Mouse (Mus musculus) liver, embryonic 13.5 days (tissue): ENCODE measurements around the gene Tex264. TPM values are rescaled to one million over a fixed set of nuclear protein-coding genes. Genes with fewer than 3 reads are reported as not detected.

Experiments used
- ATAC-seq: fragments of 200-750 bp; cut with Nextera tagmentation; 2 replicates; pipeline ENCODE4 v1.8.0; 2017; ENCODE audit warnings: low read depth, mild to moderate bottlenecking, moderate number of reproducible peaks, moderate library complexity
- DNase-seq: peaks from one replicate; pipeline ENCODE4 v3.0.0; 2022
- H3K27ac ChIP-seq: fragments of 300-500 bp; sonication (generic); 2 replicates; pipeline ENCODE4 v1.5.1; 2015; ENCODE audit warnings: moderate library complexity, mild to moderate bottlenecking, inconsistent platforms
- H3K27me3 ChIP-seq: fragments of 300-500 bp; sonication (generic); 2 replicates; pipeline ENCODE4 v1.6.1; 2015; ENCODE audit warnings: mild to moderate bottlenecking, inconsistent platforms
- H3K36me3 ChIP-seq: fragments of 300-500 bp; sonication (generic); 2 replicates; pipeline ENCODE4 v1.6.1; 2015; ENCODE audit warnings: mild to moderate bottlenecking, inconsistent platforms
- H3K4me1 ChIP-seq: fragments of 300-500 bp; sonication (generic); replicated peaks from 2 replicates; pipeline ENCODE4 v1.6.1; 2015; ENCODE audit warnings: inconsistent platforms
- H3K4me2 ChIP-seq: fragments of 300-500 bp; sonication (generic); 2 replicates; pipeline ENCODE4 v1.6.1; 2015; ENCODE audit warnings: inconsistent platforms, mild to moderate bottlenecking, moderate library complexity
- H3K4me3 ChIP-seq: fragments of 300-500 bp; sonication (generic); replicated peaks from 2 replicates; pipeline ENCODE4 v1.5.1; 2015; ENCODE audit warnings: mild to moderate bottlenecking, inconsistent platforms
- H3K9ac ChIP-seq: fragments of 300-500 bp; sonication (generic); 2 replicates; pipeline ENCODE4 v1.6.1; 2015; ENCODE audit warnings: mild to moderate bottlenecking, inconsistent platforms
- H3K9me3 ChIP-seq: fragments of 300-500 bp; sonication (generic); replicated peaks from 2 replicates; pipeline ENCODE4 v1.6.1; 2016; ENCODE audit warnings: inconsistent platforms
- WGBS: fragments of 180-500 bp; shearing (Covaris S2); methylation state at CpG from one replicate; pipeline ENCODE4 v1.1.7; 2015; ENCODE audit not compliant: insufficient replicate concordance; 5-methylcytosine and 5-hydroxymethylcytosine counted together
- polyA plus RNA-seq: library from polyadenylated mRNA; unstranded; fragments of >200 nt; fragmentation: Nextera tagmentation; extraction: Ambion mirVana; gene quantifications from 2 replicates; pipeline ENCODE4 v1.2.1, GENCODE M21; 2015

Tex264 gene
- polyA plus RNA-seq, 1 experiment from 2014 or later, result 14.1 TPM

GRCm38 (mm10) chr9:106664433-106664832 is 21.3 kb downstream of the Tex264 start:
- no peak overlapping the region for H3K4me3 ChIP-seq
- H3K4me2 ChIP-seq, result no peak overlapping the region
- no peaks in the 10 kb centered on the region for H3K27me3 ChIP-seq
- H3K9ac ChIP-seq, result no peak overlapping the region
- DNase-seq (no peak), ATAC-seq (no peak)
- WGBS, result 76% methylated on average over 4 of the region's 4 CpGs
- no peaks in the 10 kb centered on the region for H3K9me3 ChIP-seq
- peaks cover 44% of the 10 kb centered on the region for H3K36me3 ChIP-seq
- H3K4me1 ChIP-seq, result no peaks in the 10 kb centered on the region
- no peak overlapping the region for H3K27ac ChIP-seq

GRCm38 (mm10) chr9:106663200-106663599 is 22.5 kb downstream of the Tex264 start:
- no peak overlapping the region for H3K4me3 ChIP-seq
- DNase-seq, result no peak
- peaks cover 47% of the 10 kb centered on the region for H3K36me3 ChIP-seq
- no peak for ATAC-seq
- no peak overlapping the region for H3K4me2 ChIP-seq
- no peak overlapping the region for H3K9ac ChIP-seq
- WGBS, result 71% methylated on average over 6 of the region's 6 CpGs
- H3K27ac ChIP-seq, result no peak overlapping the region
- H3K9me3 ChIP-seq, result no peaks in the 10 kb centered on the region
- H3K27me3 ChIP-seq, result no peaks in the 10 kb centered on the region
- no peaks in the 10 kb centered on the region for H3K4me1 ChIP-seq

- no peak for DNase-seq
- Histone ChIP-seq H3K9me3 (no peaks in the 10 kb centered on the region), H3K27me3 (peaks cover 23% of the 10 kb centered on the region), H3K27ac (no peak overlapping the region), H3K4me1 (0 out of 2 replicates have a peak, but pooled peaks cover 3% of the 10 kb centered on the region), H3K4me2 (no peak overlapping the region), H3K4me3 (no peak overlapping the region), H3K36me3 (peaks cover 38% of the 10 kb centered on the region), H3K9ac (no peak overlapping the region)
- WGBS, result 66% methylated on average over 1 of the region's 1 CpGs
- ATAC-seq, result no peak
Observed at GRCm38 (mm10) chr9:106659935-106660334, 25.8 kb downstream of the Tex264 start.

GRCm38 (mm10) chr9:106659441-106659840 is 26.3 kb downstream of the Tex264 start:
- Histone ChIP-seq H3K36me3 (peaks cover 38% of the 10 kb centered on the region), H3K4me1 (0 out of 2 replicates have a peak, but pooled peaks cover 3% of the 10 kb centered on the region), H3K9ac (no peak overlapping the region), H3K4me3 (no peak overlapping the region), H3K9me3 (no peaks in the 10 kb centered on the region), H3K27ac (no peak overlapping the region), H3K4me2 (no peak overlapping the region), H3K27me3 (peaks cover 28% of the 10 kb centered on the region)
- no peak for ATAC-seq
- no peak for DNase-seq
- 76% methylated on average over 7 of the region's 7 CpGs for WGBS

- 0 out of 2 replicates have a peak, but pooled peaks cover 3% of the 10 kb centered on the region for H3K4me1 ChIP-seq
- H3K4me3 ChIP-seq, result no peak overlapping the region
- peaks cover 37% of the 10 kb centered on the region for H3K27me3 ChIP-seq
- no peak overlapping the region for H3K4me2 ChIP-seq
- no peaks in the 10 kb centered on the region for H3K9me3 ChIP-seq
- H3K36me3 ChIP-seq, result peaks cover 37% of the 10 kb centered on the region
- no peak for DNase-seq
- 49% methylated on average over 5 of the region's 5 CpGs for WGBS
- no peak for ATAC-seq
- H3K9ac ChIP-seq, result no peak overlapping the region
- H3K27ac ChIP-seq, result no peak overlapping the region
Observed at GRCm38 (mm10) chr9:106657592-106657991, 28.1 kb downstream of the Tex264 start.

GRCm38 (mm10) chr9:106656820-106657219 is 28.9 kb downstream of the Tex264 start:
- ATAC-seq, result no peak; the same call in 1 of the 2 replicates

GRCm38 (mm10) chr9:106655884-106656720 is 29.6 kb downstream of the Tex264 start, which contains the start of gene Grm2:
Gene Grm2, minus strand, starts transcription at chr9:106656082.
- Histone ChIP-seq H3K4me1 (0 out of 2 replicates have a peak, but pooled peaks cover 3% of the 10 kb centered on the region), H3K9ac (no peak within 1 kb of the TSS), H3K36me3 (peaks cover 23% of the 10 kb centered on the region), H3K27ac (no peak within 1 kb of the TSS), H3K4me3 (peak within 1 kb of the TSS; percentile 18), H3K27me3 (peaks cover 37% of the 10 kb centered on the region), H3K4me2 (peak within 1 kb of the TSS; percentile 45), H3K9me3 (no peaks in the 10 kb centered on the region)
- 2% methylated on average over 44 of the region's 44 CpGs for WGBS
- 0 out of 2 replicates have a peak, but pooled peaks have one; percentile 23 for ATAC-seq
- DNase-seq, result peak; percentile 26

More at GRCm38 (mm10) chr9:106656820-106657219, 28.9 kb downstream of the Tex264 start:
- H3K4me1 ChIP-seq, result 0 out of 2 replicates have a peak, but pooled peaks cover 3% of the 10 kb centered on the region
- H3K4me2 ChIP-seq, result no peak overlapping the region
- H3K9me3 ChIP-seq, result no peaks in the 10 kb centered on the region
- no peak for DNase-seq
- H3K27me3 ChIP-seq, result peaks cover 37% of the 10 kb centered on the region
- H3K27ac ChIP-seq, result no peak overlapping the region
- H3K4me3 ChIP-seq, result no peak overlapping the region
- WGBS, result 36% methylated on average over 5 of the region's 5 CpGs
- no peak overlapping the region for H3K9ac ChIP-seq
- peaks cover 30% of the 10 kb centered on the region for H3K36me3 ChIP-seq

GRCm38 (mm10) chr9:106652720-106653119 is 33.0 kb downstream of the Tex264 start:
- Histone ChIP-seq H3K27ac (no peak overlapping the region), H3K4me3 (no peak overlapping the region), H3K36me3 (no peaks in the 10 kb centered on the region), H3K4me2 (no peak overlapping the region), H3K9ac (no peak overlapping the region), H3K27me3 (peaks cover 37% of the 10 kb centered on the region), H3K9me3 (no peaks in the 10 kb centered on the region), H3K4me1 (0 out of 2 replicates have a peak, but pooled peaks cover 3% of the 10 kb centered on the region)
- no peak for DNase-seq
- no peak for ATAC-seq
- WGBS, result 58% methylated on average over 1 of the region's 1 CpGs

- Histone ChIP-seq H3K27ac (no peak overlapping the region), H3K4me1 (no peaks in the 10 kb centered on the region), H3K4me2 (no peak overlapping the region), H3K27me3 (no peaks in the 10 kb centered on the region), H3K4me3 (no peak overlapping the region), H3K36me3 (no peaks in the 10 kb centered on the region), H3K9me3 (no peaks in the 10 kb centered on the region), H3K9ac (no peak overlapping the region)
- ATAC-seq, result no peak
- 60% methylated on average over 27 of the region's 27 CpGs for WGBS
- no peak for DNase-seq
Observed at GRCm38 (mm10) chr9:106647226-106647625, 38.5 kb downstream of the Tex264 start.

- no peaks in the 10 kb centered on the region for H3K27me3 ChIP-seq
- H3K9ac ChIP-seq, result no peak overlapping the region
- no peaks in the 10 kb centered on the region for H3K36me3 ChIP-seq
- WGBS, result 70% methylated on average over 9 of the region's 9 CpGs
- no peak for DNase-seq
- no peaks in the 10 kb centered on the region for H3K9me3 ChIP-seq
- no peak for ATAC-seq
- H3K27ac ChIP-seq, result no peak overlapping the region
- no peaks in the 10 kb centered on the region for H3K4me1 ChIP-seq
- H3K4me2 ChIP-seq, result no peak overlapping the region
- no peak overlapping the region for H3K4me3 ChIP-seq
Observed at GRCm38 (mm10) chr9:106645684-106646271, 39.9 kb downstream of the Tex264 start.

GRCm38 (mm10) chr9:106643787-106644186 is 41.9 kb downstream of the Tex264 start:
- ATAC-seq, result no peak
- H3K4me2 ChIP-seq, result no peak overlapping the region
- WGBS, result 54% methylated on average over 6 of the region's 6 CpGs
- H3K27ac ChIP-seq, result no peak overlapping the region
- H3K4me1 ChIP-seq, result no peaks in the 10 kb centered on the region
- no peaks in the 10 kb centered on the region for H3K36me3 ChIP-seq
- H3K27me3 ChIP-seq, result no peaks in the 10 kb centered on the region
- no peak for DNase-seq
- H3K9me3 ChIP-seq, result no peaks in the 10 kb centered on the region
- no peak overlapping the region for H3K4me3 ChIP-seq
- no peak overlapping the region for H3K9ac ChIP-seq
